Mouse (Mus musculus) hindbrain, postnatal 0 days (tissue): ENCODE data around the gene Gm49450. TPM values are rescaled to one million over a fixed set of nuclear protein-coding genes. Genes with fewer than 3 reads are reported as not detected.
"Not testable (repeated sequence)": the region's sequence is repeated elsewhere in the genome, so short reads cannot be mapped to it uniquely, and the experiment has no call there.

Source experiments
- ATAC-seq: fragments of 200-750 bp; cut with Nextera tagmentation; 2 replicates; pipeline ENCODE4 v1.8.0; 2017; ENCODE audit warnings: mild to moderate bottlenecking, moderate TSS enrichment, moderate library complexity
- DNase-seq: peaks from one replicate; pipeline ENCODE4 v3.0.0-alpha.2; 2015; ENCODE audit warnings: low spot score
- H3K27ac ChIP-seq: fragments of 300-500 bp; sonication (generic); 2 replicates; pipeline ENCODE4 v1.5.1; 2014; ENCODE audit warnings: mild to moderate bottlenecking
- H3K27me3 ChIP-seq: fragments of 300-500 bp; sonication (generic); 2 replicates; pipeline ENCODE4 v1.6.1; 2014; ENCODE audit warnings: low read length, mixed read lengths; ENCODE audit not compliant: insufficient read depth
- H3K36me3 ChIP-seq: fragments of 300-500 bp; sonication (generic); 2 replicates; pipeline ENCODE4 v1.6.1; 2014; ENCODE audit warnings: low read length, mixed read lengths; ENCODE audit not compliant: insufficient read depth
- H3K4me1 ChIP-seq: fragments of 300-500 bp; sonication (generic); 2 replicates; pipeline ENCODE4 v1.6.1; 2014; ENCODE audit warnings: antibody characterized with exemption, low read length, mixed read lengths; ENCODE audit not compliant: insufficient read depth
- H3K4me2 ChIP-seq: fragments of 300-500 bp; sonication (generic); 2 replicates; pipeline ENCODE4 v1.6.1; 2014; ENCODE audit warnings: low read depth, mild to moderate bottlenecking, low read length, moderate library complexity, mixed read lengths
- H3K4me3 ChIP-seq: fragments of 300-500 bp; sonication (generic); 2 replicates; pipeline ENCODE4 v1.5.1; 2014; ENCODE audit warnings: low read length
- H3K9ac ChIP-seq: fragments of 300-500 bp; sonication (generic); replicated peaks from 2 replicates; pipeline ENCODE4 v1.6.1; 2014; ENCODE audit warnings: mild to moderate bottlenecking, low read length, moderate library complexity, mixed read lengths
- H3K9me3 ChIP-seq: fragments of 300-500 bp; sonication (generic); 2 replicates; pipeline ENCODE4 v1.6.1; 2016; ENCODE audit warnings: low read length, mixed read lengths
- CTCF ChIP-seq: IDR thresholded peaks from 2 replicates; pipeline ENCODE4 v1.5.1; 2016; ENCODE audit warnings: antibody characterized with exemption, control low read depth, low read depth
- WGBS: fragments of 180-500 bp; shearing (Covaris S2); extraction: QIAGEN DNeasy Blood & Tissue Kit; methylation state at CpG from one replicate; pipeline ENCODE4 v1.1.7; 2014; 5-methylcytosine and 5-hydroxymethylcytosine counted together
- polyA plus RNA-seq: library from polyadenylated mRNA; unstranded; fragments of >200 nt; fragmentation: Nextera tagmentation; extraction: Ambion mirVana; gene quantifications from 2 replicates; pipeline ENCODE4 v1.2.1, GENCODE M21; 2015
- total RNA-seq: library from RNA; depleted of rRNA; stranded (reverse); fragments of >200 nt; gene quantifications from 2 replicates; pipeline ENCODE4 v1.2.3, GENCODE M21; 2014

Gene Gm49450
- total and polyA plus RNA-seq, 2 experiments from 2014 or later = 1,767 TPM; not detected in 1

- H3K4me2 ChIP-seq = peak within 1 kb of the TSS; percentile 89
- peak; percentile 26; the same call in 1 of the 2 replicates for TF ChIP-seq CTCF
- peak within 1 kb of the TSS; percentile 66 for H3K4me3 ChIP-seq
- peak; percentile 98 for DNase-seq
- H3K36me3 ChIP-seq = peaks cover 10% of the 10 kb centered on the region; the same call in 1 of the 2 replicates
- peaks cover 9% of the 10 kb centered on the region for H3K4me1 ChIP-seq
- H3K9ac ChIP-seq = peak within 1 kb of the TSS; percentile 79
- H3K27me3 ChIP-seq = no peaks in the 10 kb centered on the region
- H3K27ac ChIP-seq = peak within 1 kb of the TSS; percentile 98
- peak; percentile 95 for ATAC-seq
- H3K9me3 ChIP-seq = no peaks in the 10 kb centered on the region
- WGBS = under 1% methylated on average over 51 of the region's 58 CpGs
Measured at GRCm38 (mm10) chr15:98934217-98934839, 19.0 kb downstream of the Gm49450 start, which contains the start of gene Tuba1b. Tuba1b (minus strand) TSS chr15:98934565.

GRCm38 (mm10) chr15:98933833-98934216 lies 19.5 kb downstream of the Gm49450 start:
- peak; percentile 87 for ATAC-seq
- Histone ChIP-seq H3K4me3 (peak overlapping the region; percentile 66), H3K9ac (peak overlapping the region; percentile 79), H3K27ac (peak overlapping the region; percentile 98), H3K4me1 (peaks cover 9% of the 10 kb centered on the region), H3K27me3 (no peaks in the 10 kb centered on the region), H3K4me2 (peak overlapping the region; percentile 89), H3K9me3 (no peaks in the 10 kb centered on the region), H3K36me3 (peaks cover 10% of the 10 kb centered on the region; the same call in 1 of the 2 replicates)
- peak; percentile 99 for DNase-seq
- no peak for TF ChIP-seq CTCF
- WGBS = 0% methylated on average over 35 of the region's 35 CpGs

- not testable (repeated sequence) for ATAC-seq
Measured at GRCm38 (mm10) chr15:98933004-98933671, 20.2 kb downstream of the Gm49450 start.

GRCm38 (mm10) chr15:98930998-98931397 lies 22.4 kb downstream of the Gm49450 start:
- H3K4me1 ChIP-seq = peaks cover 9% of the 10 kb centered on the region
- H3K27ac ChIP-seq = no peak overlapping the region
- peak overlapping the region; percentile 21; the same call in 1 of the 2 replicates for H3K4me2 ChIP-seq
- TF ChIP-seq CTCF = no peak
- H3K36me3 ChIP-seq = peaks cover 10% of the 10 kb centered on the region; the same call in 1 of the 2 replicates
- ATAC-seq (no peak), DNase-seq (no peak)
- H3K27me3 ChIP-seq = no peaks in the 10 kb centered on the region
- H3K9ac ChIP-seq = no peak overlapping the region
- H3K4me3 ChIP-seq = no peak overlapping the region
- H3K9me3 ChIP-seq = no peaks in the 10 kb centered on the region
- 65% methylated on average over 3 of the region's 3 CpGs for WGBS

More at GRCm38 (mm10) chr15:98933004-98933671, 20.2 kb downstream of the Gm49450 start:
- DNase-seq = peak; percentile 47
- not testable (repeated sequence) for H3K36me3 ChIP-seq, H3K9me3 ChIP-seq, H3K4me1 ChIP-seq, H3K27me3 ChIP-seq
- Histone ChIP-seq H3K4me3 (peak overlapping the region; percentile 66), H3K9ac (peak overlapping the region; percentile 79), H3K27ac (peak overlapping the region; percentile 98), H3K4me2 (peak overlapping the region; percentile 89)
- WGBS = under 1% methylated on average over 8 of the region's 9 CpGs

GRCm38 (mm10) chr15:98930017-98930734 lies 23.2 kb downstream of the Gm49450 start:
- Histone ChIP-seq H3K4me1 (peaks cover 9% of the 10 kb centered on the region), H3K27ac (no peak overlapping the region), H3K4me2 (no peak overlapping the region), H3K9me3 (no peaks in the 10 kb centered on the region), H3K36me3 (peaks cover 10% of the 10 kb centered on the region; the same call in 1 of the 2 replicates), H3K9ac (no peak overlapping the region), H3K4me3 (no peak overlapping the region), H3K27me3 (no peaks in the 10 kb centered on the region)
- DNase-seq (no peak), ATAC-seq (no peak)
- WGBS = 52% methylated on average over 8 of the region's 8 CpGs
- TF ChIP-seq CTCF = no peak

- no peaks in the 10 kb centered on the region for H3K27me3 ChIP-seq
Measured at GRCm38 (mm10) chr15:98928598-98929240, 24.6 kb downstream of the Gm49450 start.

More at GRCm38 (mm10) chr15:98928598-98929240, 24.6 kb downstream of the Gm49450 start:
- DNase-seq (peak; percentile 90), ATAC-seq (peak; percentile 81)
- 13% methylated on average over 13 of the region's 13 CpGs for WGBS
- Histone ChIP-seq H3K4me1 (peaks cover 9% of the 10 kb centered on the region), H3K9ac (no peak overlapping the region), H3K4me3 (no peak overlapping the region), H3K9me3 (no peaks in the 10 kb centered on the region), H3K27ac (no peak overlapping the region; the same call in 1 of the 2 replicates), H3K36me3 (peaks cover 10% of the 10 kb centered on the region; the same call in 1 of the 2 replicates), H3K4me2 (no peak overlapping the region)
- TF ChIP-seq CTCF = peak; percentile 84
